Mouse (Mus musculus) forebrain, embryonic 14.5 days (tissue): ENCODE measurements around the gene Slc25a12. TPM values are rescaled to one million over a fixed set of nuclear protein-coding genes. Genes with fewer than 3 reads are reported as not detected.

Experiments used
- ATAC-seq: fragments of 200-750 bp; cut with Nextera tagmentation; 2 replicates; pipeline ENCODE4 v1.8.0; 2017; ENCODE audit warnings: mild to moderate bottlenecking, moderate library complexity
- DNase-seq: peaks from one replicate; pipeline ENCODE4 v3.0.0-alpha.2; 2015; ENCODE audit warnings: low spot score
- H3K27ac ChIP-seq: fragments of 300-500 bp; sonication (generic); 2 replicates; pipeline ENCODE4 v1.5.1; 2014; ENCODE audit warnings: low read depth, mild to moderate bottlenecking, control low read depth, low read length, moderate library complexity
- H3K27me3 ChIP-seq: fragments of 300-500 bp; sonication (generic); replicated peaks from 2 replicates; pipeline ENCODE4 v1.6.1; 2014; ENCODE audit warnings: low read length, control low read depth, mixed read lengths; ENCODE audit not compliant: control insufficient read depth, insufficient read depth
- H3K36me3 ChIP-seq: fragments of 300-500 bp; sonication (generic); 2 replicates; pipeline ENCODE4 v1.6.1; 2014; ENCODE audit warnings: low read length, control low read depth; ENCODE audit not compliant: control insufficient read depth, insufficient read depth
- H3K4me1 ChIP-seq: fragments of 300-500 bp; sonication (generic); 2 replicates; pipeline ENCODE4 v1.6.1; 2014; ENCODE audit warnings: antibody characterized with exemption, low read length, control low read depth; ENCODE audit not compliant: control insufficient read depth, insufficient read depth
- H3K4me2 ChIP-seq: fragments of 300-500 bp; sonication (generic); 2 replicates; pipeline ENCODE4 v1.6.1; 2014; ENCODE audit warnings: mild to moderate bottlenecking, control low read depth, low read length
- H3K4me3 ChIP-seq: fragments of 300-500 bp; sonication (generic); 2 replicates; pipeline ENCODE4 v1.5.1; 2014; ENCODE audit warnings: low read depth, low read length, control low read depth
- H3K9ac ChIP-seq: fragments of 300-500 bp; sonication (generic); 2 replicates; pipeline ENCODE4 v1.6.1; 2014; ENCODE audit warnings: mild to moderate bottlenecking, low read length, control low read depth, moderate library complexity
- H3K9me3 ChIP-seq: fragments of 300-500 bp; sonication (generic); replicated peaks from 2 replicates; pipeline ENCODE4 v1.6.1; 2016; ENCODE audit warnings: low read length, control low read depth, mixed read lengths; ENCODE audit not compliant: control insufficient read depth
- WGBS: fragments of 180-500 bp; shearing (Covaris S2); extraction: QIAGEN DNeasy Blood & Tissue Kit; methylation state at CpG from one replicate; pipeline ENCODE4 v1.1.7; 2014; 5-methylcytosine and 5-hydroxymethylcytosine counted together
- polyA plus RNA-seq: library from polyadenylated mRNA; unstranded; fragments of >200 nt; fragmentation: Nextera tagmentation; extraction: Ambion mirVana; gene quantifications from 2 replicates; pipeline ENCODE4 v1.2.1, GENCODE M21; 2014

Slc25a12 gene
- polyA plus RNA-seq = 67.2 and 80.6 TPM in 2 replicates

DNA sequence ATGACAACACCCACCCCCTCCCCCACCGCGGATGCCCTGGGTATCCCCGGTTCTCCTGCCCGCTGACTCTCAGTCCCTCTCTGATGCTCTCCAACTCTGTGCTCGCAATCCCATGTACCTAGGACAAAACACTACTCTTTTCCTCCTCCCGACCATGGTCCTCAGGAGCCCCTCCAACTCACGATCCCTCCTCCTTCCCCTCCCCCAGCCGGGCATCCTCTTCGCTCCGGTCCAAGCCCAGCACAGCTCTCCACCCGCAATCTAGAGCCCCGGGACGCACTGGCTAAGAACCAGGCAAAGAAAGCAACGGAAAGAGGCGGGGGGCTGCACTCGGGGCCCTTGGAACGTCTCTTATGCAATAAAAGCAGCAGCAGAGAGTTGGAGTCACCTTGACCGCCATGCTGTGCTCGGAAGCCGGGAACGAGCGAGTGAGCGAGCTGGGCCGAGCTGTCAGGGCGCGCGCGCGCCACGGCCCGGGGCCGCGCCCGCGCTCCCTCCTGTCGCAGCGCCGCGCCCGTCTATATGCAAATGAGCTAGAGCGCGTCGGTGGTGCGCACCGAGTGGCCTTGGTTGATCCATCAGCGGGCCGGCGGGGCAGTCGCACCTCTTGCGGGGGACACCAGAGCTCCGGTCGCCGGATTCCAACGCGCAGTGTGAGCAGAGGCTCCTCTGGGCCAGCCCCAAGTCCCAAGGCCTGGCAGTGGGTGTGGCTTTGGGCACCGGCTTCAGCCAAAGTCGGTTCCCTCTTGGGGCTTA is at the start of gene Slc25a12:
Gene Slc25a12 (minus strand): TSS at position 625 of the 756 bp plus-strand sequence.
- peak within 1 kb of the TSS; percentile 84 for H3K27ac ChIP-seq
- no peaks in the 10 kb centered on the region for H3K36me3 ChIP-seq
- peak; percentile 90 for DNase-seq
- ATAC-seq = peak; percentile 94
- H3K4me2 ChIP-seq = peak within 1 kb of the TSS; percentile 79
- WGBS = under 1% methylated on average over 57 of the region's 57 CpGs
- peak within 1 kb of the TSS; percentile 84 for H3K9ac ChIP-seq
- peak within 1 kb of the TSS; percentile 79 for H3K4me3 ChIP-seq
- H3K27me3 ChIP-seq = no peaks in the 10 kb centered on the region
- H3K9me3 ChIP-seq = no peaks in the 10 kb centered on the region
- peaks cover 14% of the 10 kb centered on the region; the same call in 1 of the 2 replicates for H3K4me1 ChIP-seq

DNA sequence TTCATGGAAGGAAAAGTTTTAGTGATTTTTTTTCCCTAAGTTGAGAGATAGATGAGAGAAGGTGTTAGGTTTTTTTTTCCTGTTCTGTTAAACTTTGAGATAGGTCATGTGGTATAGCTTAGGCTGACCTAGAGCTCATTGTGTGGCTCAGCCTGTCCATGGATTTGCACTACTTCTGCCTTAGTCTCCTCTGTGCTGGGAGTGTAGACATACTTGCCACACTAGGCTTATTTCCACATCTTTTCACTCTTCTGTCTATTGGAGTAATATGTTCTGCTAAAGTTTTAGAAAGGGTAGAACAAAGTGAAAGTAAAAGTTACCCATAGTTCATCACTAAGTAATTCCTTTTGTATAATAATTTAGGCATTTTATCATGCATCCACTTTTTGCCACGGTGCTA is 38.1 kb upstream of the Slc25a12 start:
- 91% methylated on average over 1 of the region's 1 CpGs for WGBS
- DNase-seq (no peak), ATAC-seq (no peak)
- Histone ChIP-seq H3K9ac (no peak overlapping the region), H3K4me1 (no peaks in the 10 kb centered on the region), H3K36me3 (peaks cover 11% of the 10 kb centered on the region; the same call in 1 of the 2 replicates), H3K4me2 (no peak overlapping the region), H3K27ac (no peak overlapping the region), H3K27me3 (no peaks in the 10 kb centered on the region), H3K4me3 (no peak overlapping the region), H3K9me3 (no peaks in the 10 kb centered on the region)

DNA sequence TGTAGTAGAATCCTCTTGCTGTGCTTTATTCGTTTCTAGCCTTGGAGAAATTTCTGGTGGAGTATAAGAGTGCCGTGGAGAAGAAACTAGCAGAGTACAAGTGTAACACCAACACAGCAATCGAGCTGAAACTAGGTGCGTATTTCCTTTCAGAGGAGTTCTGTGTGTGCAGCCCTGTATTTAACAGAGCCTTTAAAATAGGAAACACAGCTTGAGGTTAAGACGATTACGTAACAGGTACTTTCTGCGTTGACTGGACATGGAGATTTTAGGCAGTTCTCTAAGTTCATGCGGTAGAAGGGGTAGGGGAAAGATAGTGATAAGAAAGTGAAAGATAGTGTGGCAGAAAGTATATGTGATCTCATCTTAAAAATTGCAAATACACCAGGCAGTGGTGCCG is 22.3 kb upstream of the Slc25a12 start:
- H3K4me3 ChIP-seq = peak overlapping the region; percentile 93
- no peak for DNase-seq
- H3K27ac ChIP-seq = no peak overlapping the region
- 0 out of 2 replicates have a peak, but pooled peaks cover 5% of the 10 kb centered on the region for H3K36me3 ChIP-seq
- peak overlapping the region; percentile 77 for H3K9ac ChIP-seq
- H3K4me1 ChIP-seq = no peaks in the 10 kb centered on the region
- WGBS = 67% methylated on average over 9 of the region's 9 CpGs
- H3K9me3 ChIP-seq = no peaks in the 10 kb centered on the region
- peak overlapping the region; percentile 77 for H3K4me2 ChIP-seq
- no peak for ATAC-seq
- H3K27me3 ChIP-seq = no peaks in the 10 kb centered on the region

DNA sequence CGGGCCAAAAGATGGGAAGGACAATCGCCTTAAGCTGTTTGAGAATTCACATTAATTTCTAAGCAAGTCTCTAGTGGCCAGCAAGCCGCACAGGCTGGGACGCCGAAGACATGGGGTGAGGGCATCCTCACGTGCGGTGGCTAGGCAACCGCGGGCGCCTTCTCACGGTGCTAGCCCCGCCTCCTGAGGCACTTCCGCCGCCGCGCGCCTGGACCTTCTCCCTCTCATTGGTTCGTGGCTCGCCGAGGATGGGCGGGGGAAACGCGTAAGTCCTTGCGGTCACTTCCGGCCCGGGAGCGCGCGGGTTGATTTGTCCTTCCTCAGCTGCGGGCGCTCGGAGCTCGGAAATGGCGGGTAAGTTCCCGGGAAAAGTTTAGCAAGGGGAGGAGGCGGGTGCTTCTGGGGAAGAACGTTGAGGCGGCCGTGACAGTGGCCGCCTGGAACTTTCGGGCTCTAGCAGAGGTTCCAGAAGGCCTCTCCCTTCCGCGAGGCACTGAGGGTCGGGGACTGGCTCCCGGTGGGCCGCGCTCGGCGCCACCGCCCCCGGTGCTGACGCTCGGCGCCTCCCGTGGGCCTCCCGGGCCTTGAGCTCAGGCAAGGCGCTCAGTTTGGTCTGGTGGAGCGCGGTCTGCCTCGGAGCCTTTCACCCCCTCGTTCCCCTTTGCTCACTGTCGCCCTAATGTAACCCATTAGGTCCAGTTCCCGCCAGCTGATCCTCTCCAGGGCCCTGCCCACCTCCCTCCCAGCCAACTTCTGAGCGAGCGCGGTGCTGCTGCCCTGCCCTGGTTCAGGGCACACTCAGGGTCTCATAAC is 21.6 kb upstream of the Slc25a12 start, which contains the start of gene Hat1:
Gene Hat1 (plus strand): TSS at position 8 of the 813 bp plus-strand sequence.
- H3K27ac ChIP-seq = peak within 1 kb of the TSS; percentile 72
- H3K27me3 ChIP-seq = no peaks in the 10 kb centered on the region
- WGBS = under 1% methylated on average over 66 of the region's 66 CpGs
- peak; percentile 98 for DNase-seq
- 0 out of 2 replicates have a peak, but pooled peaks cover 5% of the 10 kb centered on the region for H3K36me3 ChIP-seq
- H3K9me3 ChIP-seq = no peaks in the 10 kb centered on the region
- no peaks in the 10 kb centered on the region for H3K4me1 ChIP-seq
- peak within 1 kb of the TSS; percentile 77 for H3K9ac ChIP-seq
- peak within 1 kb of the TSS; percentile 77 for H3K4me2 ChIP-seq
- peak within 1 kb of the TSS; percentile 93 for H3K4me3 ChIP-seq
- ATAC-seq = peak; percentile 100

DNA sequence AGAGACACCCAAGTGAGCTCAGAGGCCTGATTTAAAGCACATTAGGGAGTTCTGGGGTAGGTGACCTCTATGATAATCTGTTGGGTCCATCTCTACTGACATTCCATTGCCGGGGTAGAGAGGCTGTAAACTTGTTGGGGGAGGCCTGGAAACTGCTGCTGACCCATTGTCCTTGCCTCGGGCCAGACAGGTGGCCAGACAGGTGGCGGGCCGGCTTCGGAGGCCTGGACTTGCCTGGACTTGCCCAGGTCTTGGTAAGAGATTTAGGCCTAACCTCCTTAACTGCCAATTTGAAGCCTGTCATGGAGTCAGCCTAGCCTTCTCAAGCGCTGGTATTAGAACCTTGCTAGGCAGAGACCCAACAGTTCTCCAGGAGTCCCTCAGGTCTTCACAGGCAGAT is 20.2 kb upstream of the Slc25a12 start:
- Histone ChIP-seq H3K9ac (no peak overlapping the region), H3K4me1 (no peaks in the 10 kb centered on the region), H3K27me3 (no peaks in the 10 kb centered on the region), H3K36me3 (0 out of 2 replicates have a peak, but pooled peaks cover 5% of the 10 kb centered on the region), H3K9me3 (no peaks in the 10 kb centered on the region), H3K27ac (no peak overlapping the region), H3K4me2 (no peak overlapping the region), H3K4me3 (no peak overlapping the region)
- ATAC-seq = no peak
- no peak for DNase-seq
- WGBS = 89% methylated on average over 6 of the region's 6 CpGs

DNA sequence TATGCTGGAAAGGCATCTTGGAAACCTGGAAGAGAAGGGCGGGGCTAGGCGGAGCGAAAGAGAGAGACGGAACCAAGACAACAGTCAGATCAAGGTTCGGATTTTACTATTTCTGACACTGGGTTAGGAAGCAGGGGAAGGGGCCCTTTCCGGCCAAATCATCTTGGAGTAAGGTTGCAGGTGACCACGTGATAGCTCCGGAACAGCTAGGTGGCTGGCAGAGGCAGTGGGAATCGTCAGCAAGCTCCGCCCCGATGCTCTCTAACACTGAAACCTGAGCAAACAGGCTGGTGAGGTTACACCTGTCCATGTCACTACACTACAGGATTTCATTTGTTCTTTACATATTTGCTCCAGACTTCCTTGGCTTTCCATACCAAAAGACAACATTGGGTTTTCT is 16.3 kb upstream of the Slc25a12 start:
- 51% methylated on average over 11 of the region's 11 CpGs for WGBS
- Histone ChIP-seq H3K9me3 (no peaks in the 10 kb centered on the region), H3K4me2 (no peak overlapping the region), H3K4me1 (no peaks in the 10 kb centered on the region), H3K27me3 (no peaks in the 10 kb centered on the region), H3K4me3 (no peak overlapping the region), H3K36me3 (no peaks in the 10 kb centered on the region), H3K9ac (no peak overlapping the region), H3K27ac (no peak overlapping the region)
- DNase-seq (no peak), ATAC-seq (no peak)

DNA sequence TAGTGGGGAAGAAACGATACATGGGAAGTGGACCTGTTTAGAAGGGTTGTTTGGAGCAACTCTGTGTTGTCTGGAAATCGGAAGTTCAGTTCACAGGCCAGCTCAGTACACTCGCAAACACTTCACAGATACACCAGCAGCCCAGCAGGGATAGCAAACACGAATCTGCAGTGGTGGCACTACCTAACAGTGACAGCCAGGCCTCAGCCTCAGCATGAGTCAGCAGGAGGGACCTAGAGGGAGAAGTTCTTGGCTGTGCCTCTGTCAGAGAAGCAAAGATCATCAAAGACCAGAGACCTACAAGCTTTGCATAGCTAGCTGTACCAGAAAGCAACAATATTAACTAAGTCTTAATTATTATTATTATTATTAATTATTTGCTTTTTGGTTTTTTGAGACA is 14.4 kb upstream of the Slc25a12 start:
- Histone ChIP-seq H3K36me3 (no peaks in the 10 kb centered on the region), H3K4me1 (no peaks in the 10 kb centered on the region), H3K27ac (no peak overlapping the region), H3K4me2 (no peak overlapping the region), H3K27me3 (no peaks in the 10 kb centered on the region), H3K9ac (no peak overlapping the region), H3K9me3 (no peaks in the 10 kb centered on the region), H3K4me3 (no peak overlapping the region)
- no peak for DNase-seq
- no peak for ATAC-seq
- WGBS = 89% methylated on average over 4 of the region's 4 CpGs

DNA sequence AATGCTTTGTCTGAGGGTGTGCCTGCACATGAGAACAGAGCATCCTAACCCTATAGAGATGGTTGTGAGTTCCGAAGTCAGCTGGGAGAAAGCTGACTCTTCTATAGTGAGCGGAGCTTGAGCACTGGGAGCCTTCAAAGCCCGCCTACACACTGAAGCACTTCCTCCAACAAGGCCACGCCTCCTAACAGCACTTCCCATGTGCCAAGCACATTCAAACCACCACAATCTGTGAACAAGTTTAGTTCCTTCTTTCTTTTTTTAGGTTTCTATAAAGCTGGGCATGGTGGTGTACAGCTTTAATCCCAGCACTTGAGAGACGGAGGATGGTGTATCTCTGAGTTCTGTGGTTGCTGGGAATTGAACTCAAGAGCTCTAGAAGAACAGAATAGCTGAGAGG is 9.9 kb upstream of the Slc25a12 start:
- H3K36me3 ChIP-seq = no peaks in the 10 kb centered on the region
- H3K4me1 ChIP-seq = no peaks in the 10 kb centered on the region
- H3K27ac ChIP-seq = no peak overlapping the region
- no peak overlapping the region for H3K9ac ChIP-seq
- H3K4me2 ChIP-seq = no peak overlapping the region
- no peaks in the 10 kb centered on the region for H3K27me3 ChIP-seq
- no peak for DNase-seq
- H3K4me3 ChIP-seq = no peak overlapping the region
- 90% methylated on average over 5 of the region's 5 CpGs for WGBS
- no peaks in the 10 kb centered on the region for H3K9me3 ChIP-seq
- no peak for ATAC-seq
